Mouse (Mus musculus): ENCODE measurements around the gene Ttn.
"Not testable (repeated sequence)": the region's sequence is repeated elsewhere in the genome, so short reads cannot be mapped to it uniquely, and the experiment has no call there.

Ttn gene

DNA sequence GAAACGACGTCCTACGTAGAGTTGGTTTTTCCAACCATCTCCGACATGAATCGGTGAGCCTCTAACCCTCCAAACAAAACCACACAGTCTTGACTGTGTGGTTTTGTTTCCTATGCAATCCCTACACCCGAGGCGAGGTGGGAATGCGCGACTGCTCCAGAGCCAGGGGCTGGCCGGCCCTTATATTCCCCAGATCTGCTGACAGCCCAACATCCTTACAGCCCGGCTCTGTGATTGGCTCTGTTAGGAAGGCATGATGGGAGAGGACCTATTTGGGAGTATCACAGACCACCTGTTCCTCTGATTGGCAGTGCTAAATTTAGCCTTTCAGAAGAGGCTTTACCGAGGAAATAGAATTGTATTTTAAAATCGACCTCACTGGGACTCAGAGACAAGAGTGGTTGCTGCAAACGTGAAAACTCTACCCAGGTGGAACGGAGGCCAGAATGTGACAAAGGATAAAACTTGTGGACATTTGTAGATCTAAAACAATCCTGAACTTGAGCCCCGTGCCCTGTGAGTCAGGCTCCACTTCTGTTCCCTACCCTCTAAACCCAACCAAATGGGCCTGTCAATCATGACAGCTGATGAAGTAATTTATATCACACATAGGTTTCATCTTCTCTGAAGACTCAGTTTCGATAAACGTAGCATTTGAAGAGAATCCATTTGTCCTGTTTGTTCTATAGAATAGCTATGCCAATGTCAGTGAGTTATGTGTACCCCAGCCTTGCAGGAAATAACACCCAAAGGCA is at the start of gene Ttn:
Ttn (minus strand) TSS at position 157 of the 755 bp plus-strand sequence.
- no peak for DNase-seq (ENCODE audit: low spot score in 2 of 2)

DNA sequence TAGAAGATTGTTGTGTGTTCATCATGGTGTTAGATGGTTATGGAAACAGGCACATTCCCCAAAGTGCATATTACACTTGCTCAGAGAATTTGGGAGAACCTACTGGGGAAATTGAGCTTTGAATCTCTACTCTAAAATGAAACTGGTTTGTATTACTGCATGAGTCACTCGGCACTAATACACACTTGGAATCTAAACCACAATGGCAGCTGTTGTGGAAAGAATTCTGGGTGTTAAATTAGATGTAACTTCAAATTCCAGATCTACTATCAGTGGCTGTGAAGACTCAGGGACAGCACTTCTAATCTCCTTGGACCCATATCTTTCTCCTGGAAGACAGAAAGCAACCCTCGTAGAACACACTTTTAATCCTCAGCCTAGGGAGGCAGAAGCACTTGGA is 38.3 kb upstream of the Ttn start:
- DNase-seq (ENCODE audit: low spot score in 2 of 2) = no peak

DNA sequence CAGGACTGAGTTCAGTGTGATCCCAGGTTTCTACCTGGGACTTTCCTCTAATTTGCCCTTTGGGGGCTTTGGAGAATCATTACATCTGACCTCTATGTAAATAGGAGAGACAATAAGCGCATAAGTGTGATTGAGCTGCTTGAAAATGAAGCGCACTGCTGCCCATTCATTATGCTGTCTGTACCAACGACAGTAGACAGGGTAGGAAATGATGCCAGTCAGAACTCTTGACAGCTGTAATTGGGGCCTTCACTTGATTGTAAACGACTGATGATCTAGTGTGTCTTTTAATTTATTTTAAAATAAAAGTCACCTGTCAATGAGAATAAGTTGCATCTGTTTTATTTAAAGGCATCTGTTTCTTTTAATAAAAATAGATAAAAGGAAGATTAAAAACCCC is 35.4 kb upstream of the Ttn start:
- DNase-seq (ENCODE audit: low spot score in 2 of 2) = no peak

- not testable (repeated sequence) for DNase-seq (ENCODE audit: low spot score in 2 of 2)
Measured at GRCm38 (mm10) chr2:77013449-77013848, 31.1 kb upstream of the Ttn start.

DNA sequence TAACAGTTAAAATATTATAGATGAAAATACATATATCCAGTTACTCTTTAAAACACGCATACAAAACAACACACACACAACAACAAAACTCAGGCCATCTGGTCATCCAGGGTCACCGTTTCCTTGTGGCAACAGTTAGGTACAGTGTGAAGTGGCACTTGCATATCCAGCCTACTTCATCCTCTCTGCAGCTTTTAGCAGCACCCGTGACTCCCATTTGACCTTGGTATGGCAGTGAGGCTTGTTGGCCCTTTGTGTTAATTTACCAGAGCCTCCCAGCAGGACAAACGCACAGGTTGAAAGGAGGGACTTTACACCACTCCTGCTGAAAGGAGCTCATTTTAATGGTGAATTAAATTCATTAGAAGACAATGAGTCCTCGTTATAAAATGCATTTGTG is 29.6 kb upstream of the Ttn start:
- no peak for DNase-seq (ENCODE audit: low spot score in 2 of 2)

DNA sequence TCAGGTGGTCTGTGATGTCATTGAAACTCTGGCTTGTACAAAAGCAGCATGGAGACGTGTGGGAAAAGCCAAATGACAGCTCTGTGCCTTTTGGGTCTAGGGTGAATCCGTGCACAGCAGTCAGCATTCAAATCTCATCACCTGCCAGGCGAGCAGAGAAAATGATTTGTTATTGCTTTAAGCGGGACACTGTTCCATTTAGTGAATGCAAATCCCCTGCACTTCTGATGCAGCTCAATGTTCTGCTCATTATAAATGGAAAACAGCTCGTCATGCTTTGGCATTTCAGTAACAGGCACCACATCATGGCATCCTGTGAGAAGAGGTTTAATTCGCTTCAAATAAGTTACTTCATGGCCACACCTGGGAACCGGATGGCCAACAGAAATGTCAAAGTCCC is 24.7 kb upstream of the Ttn start:
- DNase-seq (ENCODE audit: low spot score in 2 of 2) = no peak

DNA sequence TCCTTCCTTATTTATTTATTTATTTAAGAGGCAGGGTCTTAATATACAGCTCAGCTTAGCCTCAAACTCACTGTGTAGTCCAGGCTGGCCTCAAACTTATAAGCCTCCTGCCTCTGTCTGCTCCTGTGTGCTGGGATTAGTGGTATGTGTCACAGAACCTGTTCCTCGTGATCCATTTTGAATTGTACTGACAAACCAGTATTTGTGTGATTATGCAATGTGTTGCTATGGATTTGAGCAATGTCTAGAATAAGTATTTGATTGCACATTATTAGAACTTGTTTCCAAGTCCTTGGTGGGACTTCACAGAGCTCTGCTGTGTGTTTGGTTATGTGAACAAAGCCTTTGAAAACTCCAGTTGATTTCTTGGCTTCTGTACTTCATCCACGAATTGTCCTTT is 20.8 kb upstream of the Ttn start:
- DNase-seq (ENCODE audit: low spot score in 2 of 2) = no peak

DNA sequence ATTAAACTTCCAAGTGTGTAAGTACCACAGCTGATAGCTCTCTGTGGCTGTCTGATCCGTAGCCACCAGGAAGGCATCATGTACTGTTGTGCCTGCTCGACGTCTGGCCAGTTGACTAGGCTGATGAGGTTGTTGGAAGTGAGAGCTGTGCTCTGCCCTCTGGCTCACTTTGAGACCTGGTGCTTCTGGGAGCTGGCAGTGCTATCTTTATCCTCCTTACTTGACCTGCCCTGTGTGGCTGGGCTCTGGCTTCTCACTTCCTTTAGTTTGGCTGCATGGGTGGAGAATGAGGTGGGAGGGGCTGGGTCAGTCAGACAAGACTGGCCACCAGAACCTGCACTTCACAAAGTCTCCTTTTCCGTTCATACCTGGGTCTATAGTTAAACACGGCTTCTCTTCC is 16.0 kb upstream of the Ttn start:
- no peak for DNase-seq (ENCODE audit: low spot score in 2 of 2)

- DNase-seq (ENCODE audit: low spot score in 2 of 2) = no peak
Measured at GRCm38 (mm10) chr2:76992493-76993201, 10.3 kb upstream of the Ttn start.

DNA sequence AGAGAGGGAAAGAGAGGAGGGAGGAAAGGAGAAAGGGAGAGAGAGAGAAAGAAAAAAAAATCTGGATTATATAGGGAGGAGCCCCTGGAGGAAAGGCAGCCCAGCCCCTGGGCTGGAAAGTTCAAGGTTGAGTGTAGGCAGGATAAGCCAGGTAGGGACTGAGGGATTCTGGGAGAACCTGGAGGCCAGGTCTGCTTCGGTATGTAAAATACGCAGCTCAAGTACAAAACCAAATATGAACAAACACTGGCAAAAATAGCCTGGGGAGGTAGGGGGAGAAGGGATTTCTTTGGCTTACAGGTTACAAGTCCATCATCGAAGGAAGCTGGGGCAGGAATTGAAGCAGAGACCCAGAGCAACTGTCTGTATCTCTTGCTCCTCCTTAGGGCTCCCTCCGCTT is 5.0 kb upstream of the Ttn start:
- no peak for DNase-seq (ENCODE audit: low spot score in 2 of 2)

DNA sequence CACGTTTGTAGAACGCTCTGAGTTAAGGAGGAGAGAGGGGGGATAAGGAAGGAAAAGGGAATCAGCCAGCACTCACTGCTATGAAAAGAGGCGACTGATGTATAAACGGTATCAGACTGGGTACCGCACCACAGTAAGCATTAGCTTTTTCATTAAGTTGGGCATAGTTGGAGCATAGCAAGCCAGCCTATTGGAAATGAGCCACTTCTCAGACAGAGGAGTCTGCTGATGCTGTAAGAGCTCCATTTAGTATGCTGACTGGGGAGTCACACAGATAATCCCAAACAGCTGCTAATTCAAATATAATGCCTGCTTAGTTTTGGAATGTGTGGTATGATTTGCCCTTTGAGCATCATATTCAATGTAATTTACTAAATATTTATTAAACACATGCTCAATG is 2.0 kb upstream of the Ttn start:
- DNase-seq (ENCODE audit: low spot score in 2 of 2) = no peak

DNA sequence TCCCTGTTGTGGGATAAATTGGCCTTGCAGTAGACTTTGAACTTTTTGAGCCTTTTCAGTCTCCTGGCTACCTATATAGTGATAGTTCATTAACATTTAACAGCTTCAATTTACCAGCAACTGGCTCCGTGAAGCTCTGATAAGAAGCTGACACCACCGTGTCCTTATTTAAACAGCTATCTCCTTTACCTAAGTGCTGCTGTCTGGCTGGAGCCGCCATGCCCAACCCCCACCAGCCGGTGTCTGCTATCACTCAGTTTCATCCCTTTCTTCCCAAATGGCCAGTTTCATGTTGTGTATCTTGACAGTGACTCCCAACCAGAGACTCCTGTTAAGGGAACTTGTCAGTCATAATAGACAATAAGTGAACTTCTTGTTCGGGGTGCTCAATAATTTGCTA is 1.3 kb upstream of the Ttn start:
- DNase-seq (ENCODE audit: low spot score in 2 of 2) = no peak

GRCm38 (mm10) chr2:76981717-76982116 is 630 bp downstream of the Ttn start:
- no peak for DNase-seq (ENCODE audit: low spot score in 2 of 2)

GRCm38 (mm10) chr2:76980146-76980545 is 2.2 kb downstream of the Ttn start:
- DNase-seq (ENCODE audit: low spot score in 2 of 2) = no peak

GRCm38 (mm10) chr2:76977650-76978049 is 4.7 kb downstream of the Ttn start:
- no peak for DNase-seq (ENCODE audit: low spot score in 2 of 2)

DNA sequence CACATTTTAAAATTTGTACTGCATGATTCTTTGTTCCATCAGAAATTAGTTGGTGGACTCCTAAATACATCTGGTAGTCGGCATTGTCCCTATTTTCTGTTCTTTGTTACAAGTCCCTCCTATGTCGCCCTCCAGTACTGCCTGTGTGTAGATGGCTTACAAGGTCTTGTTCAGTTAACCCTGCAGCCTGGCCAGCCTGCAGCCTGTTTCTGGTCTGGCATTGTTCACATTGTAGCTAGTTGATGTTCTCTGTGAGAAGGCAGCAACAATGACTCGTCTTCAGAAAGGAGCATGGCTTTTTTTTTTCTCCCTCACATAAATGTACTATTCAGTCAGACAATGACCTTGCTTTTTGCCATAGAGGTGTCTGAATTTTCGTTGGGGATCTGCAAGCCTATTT is 10.3 kb downstream of the Ttn start:
- no peak for DNase-seq (ENCODE audit: low spot score in 2 of 2)

GRCm38 (mm10) chr2:76971069-76971468 is 11.3 kb downstream of the Ttn start:
- no peak for DNase-seq (ENCODE audit: low spot score in 2 of 2)

- DNase-seq (ENCODE audit: low spot score in 2 of 2) = no peak
Measured at GRCm38 (mm10) chr2:76970669-76971068, 11.7 kb downstream of the Ttn start.

- no peak for DNase-seq (ENCODE audit: low spot score in 2 of 2)
Measured at GRCm38 (mm10) chr2:76970204-76970603, 12.1 kb downstream of the Ttn start.

DNA sequence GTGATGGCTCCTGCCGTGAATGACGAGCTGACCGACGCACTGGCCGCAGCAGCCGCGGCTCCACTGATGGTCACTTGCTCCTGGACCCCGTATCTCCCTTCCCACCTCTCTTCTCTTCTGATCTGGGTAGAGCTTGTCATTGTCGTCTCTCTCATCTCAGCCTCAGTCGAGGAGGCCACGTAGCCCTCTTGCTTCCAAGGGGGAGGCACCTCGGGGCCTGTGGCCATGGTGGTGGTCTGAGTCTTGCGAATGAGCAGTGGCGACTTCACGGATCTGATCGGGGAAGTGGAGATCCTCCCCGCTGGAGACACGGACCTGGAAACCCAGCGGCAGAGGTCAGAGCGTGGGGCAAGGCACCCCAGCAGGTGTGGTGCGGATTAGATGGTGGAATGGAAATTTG is 12.7 kb downstream of the Ttn start:
- DNase-seq (ENCODE audit: low spot score in 2 of 2) = no peak

DNA sequence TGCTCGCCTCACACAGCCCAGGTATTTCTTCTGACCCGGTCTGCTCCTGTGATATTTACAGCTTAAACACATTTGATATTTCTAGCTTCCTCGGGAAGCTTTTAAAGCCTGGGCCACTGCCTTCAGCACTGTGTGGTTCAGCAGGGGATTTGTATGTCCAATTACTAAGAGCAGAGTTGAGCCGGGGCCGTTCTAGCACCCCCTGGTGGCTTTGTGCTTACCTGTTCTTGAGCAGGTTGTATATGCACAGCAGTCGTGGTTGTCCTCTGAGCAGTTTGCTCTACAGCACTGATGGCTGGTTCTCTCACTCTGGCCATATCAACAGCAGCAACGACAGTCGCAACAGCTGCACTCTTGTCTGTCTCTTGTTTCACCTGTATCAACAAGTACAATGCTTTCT is 13.4 kb downstream of the Ttn start:
- DNase-seq (ENCODE audit: low spot score in 2 of 2) = peak; percentile 62 to 72

GRCm38 (mm10) chr2:76966582-76966981 is 15.8 kb downstream of the Ttn start:
- no peak for DNase-seq (ENCODE audit: low spot score in 2 of 2)

GRCm38 (mm10) chr2:76966013-76966412 is 16.3 kb downstream of the Ttn start:
- DNase-seq (ENCODE audit: low spot score in 2 of 2) = no peak

DNA sequence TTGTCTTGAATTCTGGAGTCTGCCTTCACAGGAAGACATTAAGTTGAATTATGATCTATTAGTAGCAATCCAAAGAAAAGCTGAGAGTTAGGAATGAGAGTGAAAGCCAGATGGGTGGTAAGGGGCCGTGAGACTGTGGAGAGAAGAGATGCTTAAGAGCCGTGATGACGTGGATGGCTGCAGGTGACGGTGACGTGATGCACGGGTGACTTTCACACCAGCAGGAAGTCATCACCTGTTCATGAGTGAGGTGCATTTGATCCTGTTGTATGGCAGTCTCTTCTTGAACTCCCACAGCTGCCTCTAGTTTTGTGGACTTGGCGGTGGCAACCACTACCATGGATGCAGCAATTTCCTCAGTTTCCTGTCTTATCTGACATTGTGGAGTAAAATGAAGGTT is 16.8 kb downstream of the Ttn start:
- no peak for DNase-seq (ENCODE audit: low spot score in 2 of 2)

Data from frontal cortex, postnatal 25 days (tissue).